Mouse (Mus musculus) heart, embryonic 16.5 days (tissue): Measurements from ENCODE around the gene Tnnc2. TPM values are rescaled to one million over a fixed set of nuclear protein-coding genes. Genes with fewer than 3 reads are reported as not detected.
"Not testable (repeated sequence)": the region's sequence is repeated elsewhere in the genome, so short reads cannot be mapped to it uniquely, and the experiment has no call there.

Experiments
- ATAC-seq: fragments of 200-750 bp; cut with Nextera tagmentation; replicated peaks from 2 replicates; pipeline ENCODE4 v1.8.0; 2017; ENCODE audit warnings: moderate number of reproducible peaks; ENCODE audit not compliant: insufficient read depth, low FRiP score; ENCODE audit errors: extremely low read depth
- H3K27ac ChIP-seq: fragments of 300-500 bp; sonication (generic); 2 replicates; pipeline ENCODE4 v1.5.1; 2014; ENCODE audit warnings: mild to moderate bottlenecking, low read length, control low read depth, moderate library complexity
- H3K27me3 ChIP-seq: fragments of 300-500 bp; sonication (generic); 2 replicates; pipeline ENCODE4 v1.6.1; 2014; ENCODE audit warnings: low read length, mixed read lengths; ENCODE audit not compliant: control insufficient read depth, insufficient read depth
- H3K36me3 ChIP-seq: fragments of 300-500 bp; sonication (generic); 2 replicates; pipeline ENCODE4 v1.6.1; 2014; ENCODE audit not compliant: control insufficient read depth, insufficient read depth
- H3K4me1 ChIP-seq: fragments of 300-500 bp; sonication (generic); 2 replicates; pipeline ENCODE4 v1.6.1; 2014; ENCODE audit warnings: low read length, mixed read lengths; ENCODE audit not compliant: control insufficient read depth, insufficient read depth
- H3K4me2 ChIP-seq: fragments of 300-500 bp; sonication (generic); 2 replicates; pipeline ENCODE4 v1.6.1; 2014; ENCODE audit warnings: low read depth, mild to moderate bottlenecking, control low read depth, low read length
- H3K4me3 ChIP-seq: fragments of 300-500 bp; sonication (generic); 2 replicates; pipeline ENCODE4 v1.5.1; 2014; ENCODE audit warnings: mild to moderate bottlenecking, control low read depth, low read length
- H3K9ac ChIP-seq: fragments of 300-500 bp; sonication (generic); 2 replicates; pipeline ENCODE4 v1.6.1; 2014; ENCODE audit warnings: low read length, control low read depth
- H3K9me3 ChIP-seq: fragments of 300-500 bp; sonication (generic); replicated peaks from 2 replicates; pipeline ENCODE4 v1.6.1; 2016; ENCODE audit warnings: low read length; ENCODE audit not compliant: control insufficient read depth
- WGBS: fragments of 180-500 bp; shearing (Covaris S2); extraction: QIAGEN DNeasy Blood & Tissue Kit; methylation state at CpG from one replicate; pipeline ENCODE4 v1.1.7; 2014; 5-methylcytosine and 5-hydroxymethylcytosine counted together
- polyA plus RNA-seq: library from polyadenylated mRNA; unstranded; fragments of >200 nt; fragmentation: Nextera tagmentation; extraction: Ambion mirVana; gene quantifications from 2 replicates; pipeline ENCODE4 v1.2.1, GENCODE M21; 2015

The Tnnc2 gene
- polyA plus RNA-seq, 1 experiment from 2014 or later, result 28.8 TPM

DNA sequence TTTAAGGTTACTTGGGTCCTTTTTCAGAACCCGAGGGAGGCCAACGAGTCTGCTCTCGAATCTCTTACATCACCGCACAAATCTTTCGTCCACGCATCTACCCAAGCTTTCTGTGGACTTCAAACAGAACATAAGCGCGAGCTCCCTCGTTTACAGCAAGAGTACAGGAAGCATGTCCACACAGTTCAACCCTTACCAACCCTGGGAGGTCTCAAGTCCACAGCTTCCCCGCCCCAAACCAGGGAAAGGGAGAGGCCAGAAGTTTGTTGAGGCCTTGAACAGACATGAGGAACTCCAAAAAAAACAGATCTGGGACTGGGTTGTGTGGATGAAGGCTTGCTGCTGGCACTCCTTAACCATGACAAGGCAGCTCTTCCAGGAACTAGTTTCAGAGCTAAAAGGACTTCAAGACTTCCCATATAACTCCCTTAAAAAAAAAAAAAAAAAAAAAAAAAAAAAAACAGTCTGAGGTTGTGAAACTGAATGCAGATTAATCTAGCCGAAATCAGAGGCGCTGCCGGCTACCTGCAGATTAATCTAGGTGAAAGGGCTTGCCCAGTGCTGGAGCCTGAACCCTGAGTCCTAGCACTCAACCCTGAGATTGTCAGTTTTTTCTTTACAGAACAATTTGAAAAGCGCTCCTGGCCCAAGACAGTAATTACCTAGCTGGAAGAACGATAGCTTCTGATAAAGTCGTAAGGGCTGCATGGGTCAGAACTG lies 23.6 kb upstream of the Tnnc2 start:
- H3K36me3 ChIP-seq, result peaks cover 6% of the 10 kb centered on the region
- H3K4me2 ChIP-seq, result peak overlapping the region; percentile 74
- no peaks in the 10 kb centered on the region for H3K27me3 ChIP-seq
- H3K4me3 ChIP-seq, result peak overlapping the region; percentile 76; the same call in 1 of the 2 replicates
- no peak for ATAC-seq
- no peaks in the 10 kb centered on the region for H3K9me3 ChIP-seq
- 86% methylated on average over 16 of the region's 16 CpGs for WGBS
- H3K4me1 ChIP-seq, result peaks cover 13% of the 10 kb centered on the region
- peak overlapping the region; percentile 92 for H3K9ac ChIP-seq
- H3K27ac ChIP-seq, result no peak overlapping the region

DNA sequence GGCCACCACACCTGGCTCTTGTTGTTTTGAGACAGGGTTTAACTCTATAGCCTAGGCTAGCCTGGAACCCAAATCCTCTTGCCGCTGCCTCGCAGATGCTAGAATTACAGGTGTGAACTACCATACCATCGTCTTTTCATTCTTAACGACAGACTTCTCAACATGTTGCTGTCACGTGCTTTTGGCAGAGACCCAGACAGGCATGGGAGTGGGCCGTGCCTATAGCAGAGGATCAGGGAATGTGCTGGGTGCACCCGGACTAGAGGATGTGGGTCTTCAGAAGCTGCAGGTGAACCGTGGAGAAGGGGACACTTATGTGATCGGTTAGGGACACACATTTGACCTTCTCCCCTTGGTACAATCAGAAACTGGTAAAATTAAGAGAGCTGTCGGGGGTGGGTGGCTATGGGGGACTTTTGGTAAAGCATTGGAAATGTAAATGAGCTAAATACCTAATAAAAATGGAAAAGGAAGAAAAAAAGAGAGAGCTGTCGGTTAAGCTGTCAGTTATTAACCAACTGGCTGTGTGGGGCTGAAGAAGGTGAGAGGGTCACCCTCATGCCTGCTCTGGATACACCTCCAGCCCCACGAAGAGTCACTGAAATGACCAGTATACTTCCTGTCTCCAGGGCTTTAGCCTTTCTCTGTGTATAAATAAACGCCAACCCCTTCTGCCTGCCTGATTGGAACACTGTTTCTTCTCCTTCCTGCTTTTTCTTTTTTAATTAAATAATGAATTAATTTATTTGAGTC lies 20.7 kb upstream of the Tnnc2 start:
- Histone ChIP-seq H3K4me2 (no peak overlapping the region), H3K9me3 (no peaks in the 10 kb centered on the region), H3K36me3 (peaks cover 11% of the 10 kb centered on the region), H3K27me3 (no peaks in the 10 kb centered on the region), H3K4me3 (no peak overlapping the region), H3K4me1 (peaks cover 10% of the 10 kb centered on the region), H3K27ac (no peak overlapping the region), H3K9ac (no peak overlapping the region)
- ATAC-seq, result no peak
- 82% methylated on average over 13 of the region's 13 CpGs for WGBS

- not testable (repeated sequence) for H3K27ac ChIP-seq, H3K4me2 ChIP-seq, ATAC-seq, H3K9me3 ChIP-seq, H3K4me1 ChIP-seq, H3K27me3 ChIP-seq, H3K9ac ChIP-seq, H3K4me3 ChIP-seq
- peaks cover 11% of the 10 kb centered on the region for H3K36me3 ChIP-seq
- 79% methylated on average over 6 of the region's 6 CpGs for WGBS
Measured at GRCm38 (mm10) chr2:164798554-164798953, 18.8 kb upstream of the Tnnc2 start.

GRCm38 (mm10) chr2:164795868-164796267 lies 16.1 kb upstream of the Tnnc2 start:
- no peak for ATAC-seq
- Histone ChIP-seq H3K9me3 (no peaks in the 10 kb centered on the region), H3K4me1 (peaks cover 11% of the 10 kb centered on the region), H3K27ac (no peak overlapping the region), H3K4me2 (no peak overlapping the region), H3K4me3 (no peak overlapping the region), H3K27me3 (no peaks in the 10 kb centered on the region), H3K9ac (no peak overlapping the region), H3K36me3 (peaks cover 25% of the 10 kb centered on the region)
- 65% methylated on average over 4 of the region's 4 CpGs for WGBS

DNA sequence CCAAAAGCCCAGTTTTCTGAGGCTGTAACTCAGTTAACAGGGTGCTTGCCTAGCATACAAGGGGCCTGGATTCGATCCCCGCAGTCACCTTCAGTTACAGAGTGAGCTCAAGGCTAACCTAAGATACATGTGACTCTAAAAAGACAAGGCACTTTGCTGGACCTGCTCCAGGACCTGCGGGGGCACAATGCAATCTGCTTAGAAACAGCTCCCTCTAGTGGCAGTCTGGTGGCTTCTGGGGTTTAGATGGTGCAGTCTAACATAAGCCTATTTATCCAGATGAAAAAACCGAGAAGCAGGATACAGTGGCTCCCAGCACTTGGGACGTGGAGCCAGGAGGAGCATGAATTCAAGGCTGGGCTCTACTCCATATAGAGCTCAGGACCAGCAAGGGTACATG lies 14.5 kb upstream of the Tnnc2 start:
- Histone ChIP-seq H3K4me1 (peaks cover 11% of the 10 kb centered on the region), H3K4me3 (no peak overlapping the region), H3K27me3 (no peaks in the 10 kb centered on the region), H3K4me2 (no peak overlapping the region), H3K36me3 (peaks cover 22% of the 10 kb centered on the region), H3K9me3 (no peaks in the 10 kb centered on the region), H3K9ac (no peak overlapping the region), H3K27ac (peak overlapping the region; percentile 80)
- 24% methylated on average over 5 of the region's 5 CpGs for WGBS
- ATAC-seq, result peak; percentile 64

DNA sequence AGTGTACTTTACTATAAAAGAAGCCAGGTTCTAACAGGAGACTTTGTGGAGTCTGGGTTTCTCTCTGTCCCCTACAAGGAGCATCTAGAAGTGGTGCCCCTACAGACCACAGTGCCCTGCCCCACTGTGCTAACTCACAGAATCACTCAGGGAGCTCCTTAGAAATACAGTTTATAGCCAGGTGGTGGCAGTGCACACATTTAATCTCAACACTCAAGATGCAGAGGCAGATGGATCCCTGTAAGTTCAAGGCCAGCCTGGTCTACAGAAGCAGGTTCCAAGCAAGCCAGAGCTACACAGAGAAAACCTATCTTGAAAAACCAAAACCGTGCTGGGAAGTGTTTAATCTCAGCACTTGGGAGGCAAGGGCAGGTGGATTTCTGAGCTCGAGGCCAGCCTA lies 14.0 kb upstream of the Tnnc2 start:
- Histone ChIP-seq H3K27ac (peak overlapping the region; percentile 80), H3K9me3 (no peaks in the 10 kb centered on the region), H3K36me3 (peaks cover 18% of the 10 kb centered on the region), H3K4me3 (no peak overlapping the region), H3K27me3 (no peaks in the 10 kb centered on the region), H3K9ac (peak overlapping the region; percentile 38; the same call in 1 of the 2 replicates), H3K4me2 (no peak overlapping the region), H3K4me1 (peaks cover 12% of the 10 kb centered on the region)
- 78% methylated on average over 2 of the region's 2 CpGs for WGBS
- ATAC-seq, result no peak

- WGBS, result 42% methylated on average over 3 of the region's 3 CpGs
- Histone ChIP-seq H3K9me3 (no peaks in the 10 kb centered on the region), H3K27me3 (no peaks in the 10 kb centered on the region), H3K4me2 (no peak overlapping the region), H3K9ac (peak overlapping the region; percentile 38; the same call in 1 of the 2 replicates), H3K4me1 (peaks cover 17% of the 10 kb centered on the region), H3K27ac (peak overlapping the region; percentile 80), H3K4me3 (no peak overlapping the region), H3K36me3 (peaks cover 20% of the 10 kb centered on the region)
- ATAC-seq, result peak; percentile 50
Measured at GRCm38 (mm10) chr2:164793236-164793635, 13.5 kb upstream of the Tnnc2 start.

- no peaks in the 10 kb centered on the region for H3K9me3 ChIP-seq
- 86% methylated on average over 12 of the region's 12 CpGs for WGBS
- H3K27ac ChIP-seq, result peak overlapping the region; percentile 80
- H3K9ac ChIP-seq, result peak overlapping the region; percentile 7; the same call in 1 of the 2 replicates
- peaks cover 22% of the 10 kb centered on the region for H3K4me1 ChIP-seq
- H3K4me2 ChIP-seq, result no peak overlapping the region
- H3K27me3 ChIP-seq, result no peaks in the 10 kb centered on the region
- peaks cover 20% of the 10 kb centered on the region for H3K36me3 ChIP-seq
- ATAC-seq, result no peak
- no peak overlapping the region for H3K4me3 ChIP-seq
Measured at GRCm38 (mm10) chr2:164792400-164793190, 12.8 kb upstream of the Tnnc2 start.
